Mouse (Mus musculus): ENCODE measurements around the gene Tsnax.

GRCm38 (mm10) chr8:125041496-125041895, 28.7 kb downstream of the Tsnax start:
- TF ChIP-seq CTCF (IDR thresholded peaks at IDR 0.05; ENCODE audit: borderline replicate concordance, extremely low read depth, insufficient read depth, insufficient read length): no peak
- no peak for TF ChIP-seq POLR2A (IDR thresholded peaks at IDR 0.05; ENCODE audit: borderline replicate concordance, extremely low read depth, insufficient read depth, insufficient read length, poor library complexity, severe bottlenecking)

Measured in brain, embryonic 14.5 days (tissue).